Mouse (Mus musculus): ENCODE data around the gene Chrdl2.

- no peak for TF ChIP-seq HCFC1 (IDR thresholded peaks at IDR 0.05; ENCODE audit: borderline replicate concordance, insufficient read depth, low read length)
- peak; percentile 45; the same call in 1 of the 2 replicates for TF ChIP-seq ZC3H11A (IDR thresholded peaks at IDR 0.05; ENCODE audit: borderline replicate concordance, low read depth, low read length)
- TF ChIP-seq CHD2 (IDR thresholded peaks at IDR 0.05; ENCODE audit: low read depth, low read length): no peak
- TF ChIP-seq ZNF384 (IDR thresholded peaks at IDR 0.05; ENCODE audit: low read depth, low read length): no peak
- TF ChIP-seq MAFK (IDR thresholded peaks at IDR 0.05; ENCODE audit: insufficient read depth, low read depth, low read length): no peak
Observed at GRCm38 (mm10) chr7:99988725-99989124, 17.2 kb upstream of the Chrdl2 start.

Data from ES-E14 (cell line).